Mouse (Mus musculus): Measurements from ENCODE around the gene Rhox11.
"Not testable (repeated sequence)": the region's sequence is repeated elsewhere in the genome, so short reads cannot be mapped to it uniquely, and the experiment has no call there.

Rhox11 gene

DNA sequence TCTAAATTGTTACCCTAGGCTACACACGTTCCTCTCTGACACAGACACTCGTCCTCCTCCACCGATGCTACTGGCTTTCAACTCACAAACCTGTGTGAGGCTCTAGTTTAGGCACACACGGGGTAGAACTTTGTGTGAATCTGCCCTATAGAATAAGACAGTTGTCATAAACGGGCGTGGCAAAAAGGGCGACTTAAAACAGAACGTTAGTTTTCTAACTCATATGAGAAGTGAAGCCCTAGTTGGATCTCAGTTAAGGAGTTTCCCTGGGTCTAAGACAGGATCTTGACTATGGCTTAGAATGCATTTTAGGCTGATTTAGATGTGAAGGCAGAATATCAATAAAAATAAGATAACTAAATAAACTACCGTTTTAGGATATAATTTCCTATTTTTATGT, at the start of gene Rhox11:
Gene Rhox11 (minus strand): TSS at position 101 of the 400 bp plus-strand sequence.
- no peak for ATAC-seq (ENCODE audit: insufficient number of reproducible peaks, low FRiP score, low TSS enrichment)

DNA sequence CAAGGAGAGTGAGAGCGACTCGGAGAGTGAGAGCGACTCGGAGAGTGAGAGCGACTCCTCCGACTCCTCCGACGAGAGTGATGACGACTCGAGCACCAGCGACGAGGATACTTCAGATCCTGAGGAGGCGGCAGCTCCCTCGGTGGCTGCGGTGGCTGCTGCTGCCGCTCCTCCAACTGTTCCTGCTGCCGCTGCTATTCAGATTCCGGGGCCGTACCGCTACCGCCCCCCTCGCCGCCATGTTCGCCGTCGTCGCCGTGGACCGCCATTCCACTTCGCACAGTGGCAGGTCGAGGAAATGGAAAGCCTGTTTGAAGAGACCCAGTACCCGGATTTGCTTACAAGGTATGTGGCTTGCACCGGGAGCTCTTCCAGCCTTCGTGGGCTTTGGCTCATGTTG, 36.5 kb upstream of the Rhox11 start:
- no peak for ATAC-seq (ENCODE audit: insufficient number of reproducible peaks, low FRiP score, low TSS enrichment)

GRCm38 (mm10) chrX:38120982-38121381, 36.0 kb upstream of the Rhox11 start, which contains the start of gene Rhox13:
Gene Rhox13 (plus strand): TSS chrX:38121219.
- ATAC-seq (ENCODE audit: insufficient number of reproducible peaks, low FRiP score, low TSS enrichment), result no peak

DNA sequence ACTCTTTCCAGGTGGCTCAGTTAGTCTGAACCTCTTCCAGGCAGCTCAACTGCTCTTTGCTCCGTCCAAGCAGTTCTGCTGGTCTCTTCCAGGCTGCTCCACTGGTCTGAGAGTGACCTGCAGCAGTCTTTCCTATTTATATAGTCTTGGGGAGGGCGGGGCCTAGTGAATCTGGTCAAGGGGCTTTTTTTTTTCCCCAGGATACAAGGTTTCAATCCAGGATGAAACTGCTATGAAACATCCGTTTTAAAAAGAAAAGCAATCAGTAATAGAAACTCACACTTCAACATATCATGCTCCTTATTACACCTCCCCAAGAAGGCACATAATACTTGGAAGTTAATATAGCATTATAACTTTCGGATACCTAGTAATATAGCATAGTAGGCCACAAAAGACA, 25.9 kb upstream of the Rhox11 start, which contains the start of gene Rhox12:
Gene Rhox12 (minus strand): TSS at position 101 of the 400 bp plus-strand sequence.
- no peak for ATAC-seq (ENCODE audit: insufficient number of reproducible peaks, low FRiP score, low TSS enrichment)

DNA sequence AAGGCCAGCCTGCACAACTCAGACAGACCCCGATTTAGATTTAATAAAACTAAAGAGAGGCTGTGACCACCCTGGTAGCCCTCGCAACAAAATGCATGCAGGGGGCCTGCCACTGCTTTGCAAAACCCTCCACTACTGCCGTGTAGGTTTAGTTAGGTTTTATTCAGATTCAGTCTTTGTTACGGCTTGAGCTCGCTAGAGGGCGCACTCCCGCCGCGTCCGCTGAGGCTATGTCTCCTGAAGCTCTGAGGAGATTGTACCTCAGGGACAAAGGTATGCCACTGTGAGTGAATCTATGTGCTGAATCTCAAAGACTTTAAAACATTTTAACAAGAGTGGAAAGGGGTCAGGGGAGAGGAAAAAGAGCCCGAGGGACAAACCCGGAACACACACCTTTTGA, 715 bp downstream of the Rhox11 start:
- ATAC-seq (ENCODE audit: insufficient number of reproducible peaks, low FRiP score, low TSS enrichment), result no peak

GRCm38 (mm10) chrX:38066175-38066574, 18.8 kb downstream of the Rhox11 start, which contains the start of gene Rhox10:
Gene Rhox10 (plus strand): TSS chrX:38066475.
- no peak for ATAC-seq (ENCODE audit: insufficient number of reproducible peaks, low FRiP score, low TSS enrichment)

DNA sequence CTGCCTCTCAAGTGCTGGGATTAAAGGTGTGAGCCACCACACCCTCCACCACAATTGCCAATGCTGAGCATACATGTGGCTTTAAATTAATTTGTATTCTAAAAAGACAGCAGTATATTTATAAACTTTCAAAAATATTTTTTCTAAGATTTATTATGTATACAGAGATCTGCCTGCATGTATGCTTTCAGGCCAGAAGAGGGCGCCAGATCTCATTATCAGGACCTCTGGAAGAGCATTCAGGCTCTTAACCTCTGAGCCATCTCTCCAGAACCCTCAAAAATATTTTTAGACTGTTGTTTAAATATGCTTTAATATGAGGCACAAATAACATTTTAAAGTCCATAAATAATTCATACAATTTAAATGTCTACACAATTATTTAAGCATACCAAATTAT, 23.4 kb downstream of the Rhox11 start:
- no peak for ATAC-seq (ENCODE audit: insufficient number of reproducible peaks, low FRiP score, low TSS enrichment)

- not testable (repeated sequence) for ATAC-seq (ENCODE audit: insufficient number of reproducible peaks, low FRiP score, low TSS enrichment)
These were observed 41.9 kb downstream of the Rhox11 start, which contains the start of gene Btg1-ps2 for GRCm38 (mm10) chrX:38043014-38043413. Gene Btg1-ps2 (minus strand): TSS chrX:38043114.

- no peak for ATAC-seq (ENCODE audit: insufficient number of reproducible peaks, low FRiP score, low TSS enrichment)
These were observed 45.3 kb downstream of the Rhox11 start for GRCm38 (mm10) chrX:38039666-38040065.

GRCm38 (mm10) chrX:38033841-38034240, 51.1 kb downstream of the Rhox11 start:
- no peak for ATAC-seq (ENCODE audit: insufficient number of reproducible peaks, low FRiP score, low TSS enrichment)

All from cerebellum, adult (tissue).